Mouse (Mus musculus): ENCODE measurements around the gene Gsap.
"Not testable (repeated sequence)": the region's sequence is repeated elsewhere in the genome, so short reads cannot be mapped to it uniquely, and the experiment has no call there.

The Gsap gene

DNA sequence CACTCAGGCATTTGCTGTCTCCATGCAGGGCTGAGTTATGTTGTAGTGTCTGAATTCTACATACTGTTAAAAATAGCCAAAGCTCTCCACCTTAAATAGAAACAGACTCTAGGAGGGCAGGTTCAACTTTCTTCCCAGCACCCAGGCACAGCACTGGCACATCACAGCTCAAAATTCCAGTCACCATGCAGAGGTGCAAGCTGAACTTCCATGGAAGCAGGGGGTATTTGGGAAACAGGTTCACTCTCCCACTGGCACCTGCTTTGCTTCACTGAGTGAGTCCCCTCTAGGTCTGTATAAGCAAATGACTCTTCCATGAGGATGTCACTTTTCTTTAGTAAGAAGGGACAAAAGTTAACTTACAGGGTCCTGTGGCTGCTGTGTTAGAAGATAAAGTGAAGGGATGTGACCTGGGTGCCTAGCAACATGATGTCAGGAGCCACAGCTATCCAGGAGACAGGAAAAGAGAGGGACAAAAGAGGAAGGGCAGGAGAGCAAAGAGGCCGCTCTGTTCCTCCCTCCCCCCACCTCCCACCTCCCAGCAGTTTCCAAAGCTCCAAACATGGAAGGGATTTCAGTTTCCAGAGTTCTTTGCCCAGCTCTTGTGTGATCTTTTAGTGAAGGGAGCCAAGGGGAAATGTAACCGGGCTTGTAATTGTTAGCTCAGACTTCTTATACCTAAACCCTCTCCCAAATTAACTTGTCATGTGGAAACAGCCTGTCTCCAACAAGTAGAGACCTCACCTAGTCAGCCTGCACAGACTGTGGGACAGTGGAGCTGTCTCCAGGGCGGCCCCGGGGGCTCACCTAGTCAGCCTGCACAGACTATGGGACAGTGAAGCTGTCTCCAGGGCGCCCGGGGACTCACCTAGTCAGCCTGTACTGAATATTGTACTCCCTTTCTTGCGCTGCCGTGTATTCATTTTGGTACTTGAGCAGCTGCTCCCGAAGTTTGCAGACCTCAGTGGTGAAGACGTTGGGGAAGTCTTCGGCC is 143.9 kb downstream of the Gsap start:
- DNase-seq, result no peak

DNA sequence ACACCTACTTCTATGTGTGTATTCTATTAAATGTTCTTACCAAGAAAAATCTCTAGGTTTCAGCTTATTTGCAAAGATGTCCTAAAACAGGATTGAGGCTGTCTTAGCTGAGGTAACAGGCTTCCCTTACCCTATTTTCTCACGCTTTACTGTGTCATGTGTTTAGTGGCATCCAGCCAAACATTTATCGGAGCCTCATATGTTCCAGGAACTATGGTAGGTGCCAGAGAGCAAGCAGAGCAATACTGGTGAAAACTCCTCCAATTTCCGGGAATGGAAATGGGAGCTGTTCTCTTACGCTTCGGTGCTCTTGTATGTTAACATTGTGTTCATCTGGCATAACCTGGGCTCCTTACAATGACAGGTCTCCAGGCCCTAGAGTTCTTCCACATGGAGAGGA is 145.6 kb downstream of the Gsap start:
- DNase-seq, result no peak

DNA sequence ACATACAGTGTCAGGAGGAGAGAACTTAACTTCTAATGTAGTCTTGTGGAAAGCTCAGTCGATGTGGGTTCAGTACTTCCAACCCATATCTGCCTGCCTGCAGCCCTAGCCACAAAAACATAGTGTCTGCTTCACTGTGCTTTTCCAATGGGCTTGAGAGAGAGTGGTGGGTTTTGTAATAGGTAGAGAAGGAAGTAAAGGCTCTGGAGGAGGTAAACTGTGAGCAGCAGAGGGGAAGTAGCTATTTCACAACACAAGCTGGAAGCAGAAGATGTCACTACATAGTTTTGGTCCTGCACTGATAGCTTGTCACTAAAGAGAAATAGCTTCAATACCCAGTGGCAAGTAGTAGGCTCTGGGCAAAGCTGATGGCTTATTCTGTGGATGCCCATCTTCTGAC is 146.1 kb downstream of the Gsap start:
- DNase-seq, result no peak

DNA sequence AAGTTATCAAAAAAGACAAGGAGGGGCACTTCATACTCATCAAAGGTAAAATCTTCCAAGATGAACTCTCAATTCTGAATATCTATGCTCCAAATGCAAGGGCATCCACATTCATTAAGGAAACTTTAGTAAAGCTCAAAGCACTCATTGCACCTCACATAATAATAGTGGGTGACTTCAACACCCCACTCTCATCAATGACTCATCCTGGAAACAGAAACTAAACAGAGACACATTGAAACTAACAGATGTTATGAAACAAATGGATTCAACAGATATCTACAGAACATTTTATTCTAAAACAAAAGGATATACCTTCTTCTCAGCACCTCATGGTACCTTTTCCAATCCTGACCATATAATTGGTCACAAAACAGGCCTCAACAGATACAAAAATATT is 156.2 kb downstream of the Gsap start:
- not testable (repeated sequence) for DNase-seq

DNA sequence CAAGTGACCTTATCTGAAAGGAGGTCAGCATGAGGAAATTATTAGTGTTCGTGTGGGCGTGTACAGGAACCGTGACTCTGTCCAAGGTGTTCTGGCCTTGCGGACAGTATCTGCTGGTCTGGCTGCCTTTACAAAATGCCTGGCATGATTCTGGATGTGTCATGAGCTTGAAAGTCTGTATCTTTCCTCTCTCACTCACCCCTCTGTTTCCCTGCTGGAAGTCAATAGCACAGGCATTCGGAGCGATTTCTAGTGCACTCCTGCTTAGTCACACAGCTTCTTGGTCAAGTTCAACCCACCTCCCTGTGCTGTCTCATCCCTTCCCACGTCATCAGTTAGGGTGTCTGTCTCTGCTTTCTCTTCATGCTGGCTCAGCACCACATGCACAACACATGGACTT is 162.3 kb downstream of the Gsap start:
- DNase-seq, result no peak

DNA sequence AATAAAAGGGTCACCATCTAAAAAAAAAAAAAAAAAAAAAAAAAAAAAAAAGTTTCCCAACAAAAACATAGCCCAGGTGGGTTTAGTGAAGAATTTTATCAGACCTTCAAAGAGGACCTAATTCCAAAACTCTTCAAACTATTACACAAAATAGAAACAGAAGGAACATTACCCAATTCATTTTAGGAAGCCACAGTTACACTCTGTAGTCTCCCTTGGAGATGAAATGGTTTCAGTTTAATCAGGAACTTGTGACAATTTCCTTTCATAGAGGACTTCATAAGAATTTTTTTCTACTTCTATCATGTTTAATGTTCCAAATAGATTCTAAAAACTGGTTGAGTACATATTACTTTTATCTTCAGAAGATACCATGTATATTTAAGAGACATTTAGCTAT is 165.6 kb downstream of the Gsap start:
- DNase-seq, result no peak

DNA sequence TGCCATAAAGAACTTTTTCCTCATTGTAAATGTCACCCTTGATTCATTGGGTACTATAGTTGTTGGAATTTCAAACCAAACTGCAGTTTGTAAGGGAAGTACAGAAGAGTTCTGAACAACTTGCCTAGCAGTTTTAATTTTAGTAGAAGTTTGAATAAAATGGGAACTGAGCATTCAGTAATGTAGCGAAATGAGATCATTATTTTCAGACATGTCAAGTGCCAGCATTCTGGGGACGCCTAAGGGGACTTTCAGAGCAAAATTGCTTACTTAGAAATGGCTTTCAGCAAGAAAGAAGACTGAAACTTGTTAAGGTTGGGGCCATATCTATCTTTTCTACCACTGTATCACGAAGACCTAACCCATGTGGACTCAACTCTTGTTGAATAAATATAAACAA is 172.6 kb downstream of the Gsap start:
- DNase-seq, result no peak

DNA sequence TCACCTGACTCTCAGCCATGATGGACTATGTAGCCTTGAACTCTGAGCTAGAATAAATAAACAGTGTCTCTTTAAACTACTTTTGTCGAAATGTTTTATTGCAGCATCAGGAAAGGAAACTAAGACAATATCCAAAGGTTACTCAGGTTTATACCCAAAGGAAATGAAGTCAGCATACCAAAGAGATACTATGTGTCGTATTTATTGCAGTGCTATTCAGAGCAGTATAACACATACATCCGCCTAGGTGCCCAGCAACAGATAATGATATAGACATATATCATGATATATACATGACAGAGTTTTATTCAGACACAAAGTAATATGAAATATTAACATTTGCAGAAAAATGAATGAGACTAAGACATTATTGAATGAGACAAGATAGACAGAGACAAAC is 177.3 kb downstream of the Gsap start:
- no peak for DNase-seq
